Mouse (Mus musculus) lung, postnatal 4 days (tissue): ENCODE measurements around the gene Fam107b.

Experiments used
- DNase-seq, 2 experiments: peaks; one replicate each; pipeline ENCODE4 v3.0.0; 2021

Fam107b gene

GRCm38 (mm10) chr2:3787752-3788423 lies 217.6 kb downstream of the Fam107b start:
- no peak for DNase-seq

- no peak for DNase-seq
These were observed 218.1 kb downstream of the Fam107b start for GRCm38 (mm10) chr2:3788424-3788786.

- DNase-seq: no peak
These were observed 226.3 kb downstream of the Fam107b start for GRCm38 (mm10) chr2:3796543-3796942.

GRCm38 (mm10) chr2:3799767-3800554 lies 229.7 kb downstream of the Fam107b start:
- peak; percentile 31 to 48 for DNase-seq

GRCm38 (mm10) chr2:3800555-3800878 lies 230.2 kb downstream of the Fam107b start:
- no peak for DNase-seq

GRCm38 (mm10) chr2:3805742-3806141 lies 235.5 kb downstream of the Fam107b start:
- no peak for DNase-seq

- no peak for DNase-seq
These were observed 240.0 kb downstream of the Fam107b start for GRCm38 (mm10) chr2:3810321-3810720.

GRCm38 (mm10) chr2:3816142-3816609 lies 245.9 kb downstream of the Fam107b start:
- peak in 1 of 2 experiments; percentile 9 for DNase-seq

GRCm38 (mm10) chr2:3817626-3818025 lies 247.3 kb downstream of the Fam107b start:
- no peak for DNase-seq

- no peak for DNase-seq
These were observed 252.5 kb downstream of the Fam107b start for GRCm38 (mm10) chr2:3822483-3823455.
